Mouse (Mus musculus): ENCODE data around the gene Nlrp6.

DNA sequence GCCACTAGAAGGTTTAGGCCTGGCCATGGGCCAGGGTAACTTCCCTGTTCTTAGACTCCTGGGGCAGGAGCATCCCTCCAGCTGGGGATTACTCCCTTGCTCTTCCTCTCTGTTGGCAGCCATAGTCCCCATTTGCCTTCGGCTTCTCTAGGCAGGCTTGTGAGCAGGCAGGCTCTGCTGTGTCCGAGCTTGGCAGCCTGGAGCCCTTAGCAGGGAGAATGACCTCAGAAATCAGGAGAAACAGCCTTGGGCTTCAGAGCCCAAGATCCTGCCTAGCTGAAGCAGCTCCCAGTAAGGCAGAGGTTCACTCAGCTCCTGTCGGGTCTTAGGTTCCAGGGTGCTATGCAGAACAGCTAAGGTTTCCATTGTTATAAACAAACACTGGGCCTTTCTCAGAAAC, 21.6 kb upstream of the Nlrp6 start:
- no peak for TF ChIP-seq CTCF (IDR thresholded peaks at IDR 0.05; ENCODE audit: low read depth, low read length)
- TF ChIP-seq POLR2AphosphoS5 (IDR thresholded peaks at IDR 0.05; ENCODE audit: insufficient replicate concordance, low read depth, low read length) = no peak
- no peak for TF ChIP-seq GATA2 (IDR thresholded peaks at IDR 0.05; ENCODE audit: borderline replicate concordance, low read depth, low read length)
- no peak for TF ChIP-seq TAL1 (conservative IDR thresholded peaks at IDR 0.05; ENCODE audit: low read depth, low read length)
- no peak for TF ChIP-seq GATA1 (IDR thresholded peaks at IDR 0.05; ENCODE audit: borderline replicate concordance, low read length)
